Mouse (Mus musculus): Measurements from ENCODE around the gene 1700088E04Rik. TPM values are rescaled to one million over a fixed set of nuclear protein-coding genes. Genes with fewer than 3 reads are reported as not detected.
A peak's percentile ranks its signal among the peaks of the same experiment; 100 is the strongest.

The 1700088E04Rik gene
- polyA plus RNA-seq, 1 experiment from 2014 or later: 8.2 TPM

DNA sequence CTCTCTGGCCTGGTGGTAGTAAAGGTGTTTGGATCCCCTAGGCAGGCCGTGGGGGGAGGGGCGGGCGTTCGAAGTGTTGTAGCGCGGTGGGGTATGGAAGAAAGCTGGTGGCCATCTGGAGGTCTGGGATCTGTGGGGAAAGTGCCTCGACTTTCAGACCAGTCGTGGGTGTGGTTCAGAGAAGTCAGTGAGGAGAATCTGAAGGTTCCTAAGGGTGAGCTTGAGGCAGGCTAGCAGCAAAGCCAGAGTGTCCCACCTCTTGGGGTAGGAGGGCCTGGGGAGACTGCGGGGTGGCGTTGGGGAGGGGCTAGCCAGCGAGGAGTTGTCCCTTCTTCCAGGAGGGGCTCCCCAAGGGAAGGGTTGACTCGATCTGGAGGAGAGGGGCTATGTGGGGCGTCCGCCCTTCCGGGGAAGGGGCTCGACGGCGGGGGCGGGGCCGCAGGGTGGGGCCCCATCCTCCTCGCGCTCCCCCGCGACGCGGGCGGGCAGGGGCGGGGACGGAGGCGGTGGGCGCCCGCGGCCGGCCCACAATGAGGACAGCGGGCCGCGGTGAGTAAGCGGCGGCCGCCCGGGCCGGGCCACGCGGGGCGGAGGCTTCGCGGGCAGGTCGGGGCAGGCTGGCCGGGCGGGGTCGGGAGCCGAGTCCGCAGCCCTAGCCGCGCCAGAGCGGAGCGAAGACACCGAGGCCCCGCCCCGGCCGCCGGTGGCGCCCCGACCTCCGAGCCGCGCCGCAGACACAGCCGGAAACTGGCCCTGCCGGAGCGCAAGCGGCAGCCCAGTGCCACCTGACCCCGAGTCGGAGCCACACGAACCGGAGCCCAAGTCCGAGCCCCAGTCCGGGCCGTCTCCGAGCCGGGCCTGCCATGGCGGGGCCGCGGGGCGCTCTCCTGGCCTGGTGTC, 32.4 kb downstream of the 1700088E04Rik start, which contains the start of gene Micall1:
TSS of gene Micall1 (plus strand) at position 478 of the 900 bp plus-strand sequence.
- Histone ChIP-seq H3K27me3 (replicated peaks; ENCODE audit: low read depth, poor library complexity, severe bottlenecking) (peaks cover 21% of the 10 kb centered on the region), H3K4me3 (peak within 1 kb of the TSS; percentile 85), H3K9me3 (no peaks in the 10 kb centered on the region), H3K36me3 (replicated peaks) (peaks cover 10% of the 10 kb centered on the region), H3K27ac (replicated peaks) (peak within 1 kb of the TSS; percentile 92), H3K4me1 (peaks cover 46% of the 10 kb centered on the region)
- WGBS: under 1% methylated on average over 85 of the region's 85 CpGs
- DNase-seq (ENCODE audit: low spot score): peak; percentile 76

DNA sequence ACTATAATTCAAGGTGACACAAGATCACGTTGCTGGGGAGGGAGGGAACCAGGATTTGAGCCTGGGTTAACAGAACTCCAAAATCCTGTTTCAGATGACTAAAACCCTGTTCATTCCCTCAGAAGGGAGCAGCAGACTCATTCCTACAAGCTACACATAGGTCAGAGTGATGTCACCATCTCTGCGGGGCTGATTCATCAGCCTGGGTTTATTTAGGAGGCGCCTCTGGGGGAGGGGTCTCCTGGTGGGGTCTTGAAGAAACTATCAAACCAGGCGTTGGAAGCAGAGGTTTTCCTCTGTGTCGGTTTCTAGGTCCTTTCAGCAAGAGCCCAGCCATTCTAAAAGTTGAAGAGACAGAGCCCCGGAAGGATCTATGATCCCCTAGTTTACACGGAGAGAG, 33.1 kb downstream of the 1700088E04Rik start:
- Histone ChIP-seq H3K4me3 (peak overlapping the region; percentile 85), H3K9me3 (no peaks in the 10 kb centered on the region), H3K27me3 (replicated peaks; ENCODE audit: low read depth, poor library complexity, severe bottlenecking) (peaks cover 21% of the 10 kb centered on the region), H3K4me1 (peaks cover 46% of the 10 kb centered on the region), H3K27ac (replicated peaks) (peak overlapping the region; percentile 92), H3K36me3 (replicated peaks) (peaks cover 7% of the 10 kb centered on the region)
- 16% methylated on average over 7 of the region's 7 CpGs for WGBS
- no peak for DNase-seq (ENCODE audit: low spot score)

GRCm38 (mm10) chr15:79105804-79106203, 35.2 kb downstream of the 1700088E04Rik start:
- peaks cover 15% of the 10 kb centered on the region for H3K27me3 ChIP-seq (replicated peaks; ENCODE audit: low read depth, poor library complexity, severe bottlenecking)
- 58% methylated on average over 2 of the region's 2 CpGs for WGBS

DNA sequence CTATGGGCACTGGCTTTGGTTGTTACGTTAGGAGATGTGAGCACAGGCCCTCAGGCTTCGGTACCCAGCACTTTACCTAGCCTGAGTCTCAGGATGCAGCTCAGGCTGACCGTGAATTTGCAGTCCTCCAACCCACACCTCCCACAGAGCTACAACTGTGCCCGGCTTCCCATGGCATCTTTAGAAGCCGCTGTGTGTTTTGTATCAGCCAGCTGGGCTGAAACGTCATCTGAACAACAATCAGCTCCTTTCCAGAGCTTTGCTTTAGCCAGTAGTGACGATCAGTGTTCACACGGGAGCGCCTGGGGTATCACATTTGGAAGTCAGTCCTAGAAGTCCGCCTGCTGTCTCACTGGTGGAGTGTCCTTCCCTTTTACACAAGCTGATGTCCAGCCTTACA, 37.8 kb downstream of the 1700088E04Rik start:
- H3K4me1 ChIP-seq: peaks cover 45% of the 10 kb centered on the region
- no peaks in the 10 kb centered on the region for H3K9me3 ChIP-seq
- no peaks in the 10 kb centered on the region for H3K27me3 ChIP-seq (replicated peaks; ENCODE audit: low read depth, poor library complexity, severe bottlenecking)
- no peak overlapping the region for H3K4me3 ChIP-seq
- no peak overlapping the region for H3K27ac ChIP-seq (replicated peaks)
- no peak for DNase-seq (ENCODE audit: low spot score)
- H3K36me3 ChIP-seq (replicated peaks): no peaks in the 10 kb centered on the region
- WGBS: 78% methylated on average over 10 of the region's 10 CpGs

More at GRCm38 (mm10) chr15:79105804-79106203, 35.2 kb downstream of the 1700088E04Rik start:
- Histone ChIP-seq H3K9me3 (no peaks in the 10 kb centered on the region), H3K4me3 (no peak overlapping the region), H3K36me3 (replicated peaks) (no peaks in the 10 kb centered on the region), H3K4me1 (peaks cover 56% of the 10 kb centered on the region), H3K27ac (replicated peaks) (no peak overlapping the region)
- no peak for DNase-seq (ENCODE audit: low spot score)

DNA sequence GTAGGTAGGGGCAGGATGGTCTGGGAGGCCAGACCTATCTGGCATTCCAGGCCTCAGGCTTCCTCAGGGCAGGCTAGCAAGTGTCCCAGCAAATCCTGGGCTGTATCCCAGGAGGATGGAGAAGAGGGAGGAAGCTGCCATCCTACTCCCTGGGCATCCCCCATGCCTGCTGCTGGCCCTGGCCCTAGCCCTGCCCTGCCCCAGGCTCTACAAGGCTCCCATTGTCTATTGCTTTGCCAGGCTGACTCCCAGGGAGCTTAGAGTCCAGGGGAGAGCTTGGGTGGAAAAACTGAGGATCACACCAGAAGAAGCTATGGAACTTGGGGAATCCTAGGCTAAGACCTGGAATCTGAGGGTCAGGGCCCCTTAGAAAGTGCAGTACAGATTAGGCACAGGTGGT, 39.5 kb downstream of the 1700088E04Rik start:
- Histone ChIP-seq H3K27ac (replicated peaks) (peak overlapping the region; percentile 63), H3K27me3 (replicated peaks; ENCODE audit: low read depth, poor library complexity, severe bottlenecking) (no peaks in the 10 kb centered on the region), H3K36me3 (replicated peaks) (peaks cover 2% of the 10 kb centered on the region)

GRCm38 (mm10) chr15:79100391-79100790, 40.7 kb downstream of the 1700088E04Rik start:
- peaks cover 56% of the 10 kb centered on the region for H3K4me1 ChIP-seq
- 88% methylated on average over 4 of the region's 4 CpGs for WGBS
- DNase-seq (ENCODE audit: low spot score): no peak
- H3K9me3 ChIP-seq: no peaks in the 10 kb centered on the region
- H3K36me3 ChIP-seq (replicated peaks): peaks cover 14% of the 10 kb centered on the region
- H3K4me3 ChIP-seq: no peak overlapping the region
- no peaks in the 10 kb centered on the region for H3K27me3 ChIP-seq (replicated peaks; ENCODE audit: low read depth, poor library complexity, severe bottlenecking)
- H3K27ac ChIP-seq (replicated peaks): no peak overlapping the region

More for the DNA sequence above, 39.5 kb downstream of the 1700088E04Rik start:
- Histone ChIP-seq H3K4me1 (peaks cover 49% of the 10 kb centered on the region), H3K4me3 (no peak overlapping the region), H3K9me3 (no peaks in the 10 kb centered on the region)
- DNase-seq (ENCODE audit: low spot score): no peak

- Histone ChIP-seq H3K36me3 (replicated peaks) (peaks cover 23% of the 10 kb centered on the region), H3K27ac (replicated peaks) (no peak overlapping the region; the same call in 1 of the 2 replicates), H3K4me1 (peaks cover 56% of the 10 kb centered on the region), H3K9me3 (no peaks in the 10 kb centered on the region), H3K4me3 (no peak overlapping the region), H3K27me3 (replicated peaks; ENCODE audit: low read depth, poor library complexity, severe bottlenecking) (no peaks in the 10 kb centered on the region)
- DNase-seq (ENCODE audit: low spot score): no peak
- WGBS: 58% methylated on average over 4 of the region's 4 CpGs
Observed at GRCm38 (mm10) chr15:79099456-79099855, 41.6 kb downstream of the 1700088E04Rik start.

DNA sequence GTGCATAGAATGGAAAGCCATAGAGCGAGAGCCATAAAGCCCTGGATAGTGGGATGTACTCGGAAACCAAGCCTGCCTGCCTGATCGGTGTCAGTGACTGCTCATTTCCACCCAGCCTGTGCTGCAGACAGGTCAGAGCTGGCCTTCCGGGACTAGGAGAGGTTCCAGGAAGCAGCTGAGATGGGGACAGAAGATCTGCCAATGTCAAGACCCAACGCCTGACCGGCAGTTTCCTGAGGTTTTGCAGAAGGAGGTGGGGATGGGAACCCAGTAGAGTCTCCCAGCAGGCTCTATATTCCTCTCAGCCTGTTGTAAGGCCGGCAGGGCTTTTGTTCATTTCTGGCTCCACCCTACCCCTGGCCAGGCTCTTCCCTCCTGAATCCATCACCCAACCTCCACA, 42.2 kb downstream of the 1700088E04Rik start:
- no peak for DNase-seq (ENCODE audit: low spot score)
- H3K9me3 ChIP-seq: no peaks in the 10 kb centered on the region
- no peaks in the 10 kb centered on the region for H3K27me3 ChIP-seq (replicated peaks; ENCODE audit: low read depth, poor library complexity, severe bottlenecking)
- no peak overlapping the region for H3K27ac ChIP-seq (replicated peaks)
- peaks cover 29% of the 10 kb centered on the region for H3K36me3 ChIP-seq (replicated peaks)
- H3K4me1 ChIP-seq: peaks cover 56% of the 10 kb centered on the region
- WGBS: 57% methylated on average over 7 of the region's 7 CpGs
- H3K4me3 ChIP-seq: no peak overlapping the region

GRCm38 (mm10) chr15:79098220-79098619, 42.8 kb downstream of the 1700088E04Rik start:
- Histone ChIP-seq H3K4me1 (peaks cover 56% of the 10 kb centered on the region), H3K9me3 (no peaks in the 10 kb centered on the region), H3K36me3 (replicated peaks) (peaks cover 35% of the 10 kb centered on the region), H3K27ac (replicated peaks) (peak overlapping the region; percentile 59; the same call in 1 of the 2 replicates), H3K4me3 (no peak overlapping the region), H3K27me3 (replicated peaks; ENCODE audit: low read depth, poor library complexity, severe bottlenecking) (no peaks in the 10 kb centered on the region)
- DNase-seq (ENCODE audit: low spot score): no peak
- 67% methylated on average over 5 of the region's 5 CpGs for WGBS

DNA sequence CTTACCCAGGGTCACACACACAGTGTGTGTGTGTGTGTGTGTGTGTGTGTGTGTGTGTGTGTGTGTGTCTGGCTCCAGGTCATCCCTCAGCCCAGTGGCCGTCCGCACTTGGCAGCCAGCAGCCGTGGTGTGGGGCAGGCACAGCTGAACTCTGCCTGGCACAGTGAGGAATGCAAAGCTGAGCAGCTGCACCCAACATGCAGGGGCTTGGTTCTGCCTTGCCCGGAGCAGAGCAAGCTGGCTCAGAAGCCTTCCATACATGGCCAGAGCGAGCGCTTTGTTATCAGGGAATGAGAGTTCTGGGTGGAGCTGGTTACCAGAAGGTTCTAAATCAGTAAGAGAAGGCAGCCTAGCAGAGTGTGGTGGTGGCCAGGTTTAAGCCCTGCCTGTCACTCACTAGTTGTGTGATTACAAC, 43.4 kb downstream of the 1700088E04Rik start:
- H3K4me1 ChIP-seq: peaks cover 56% of the 10 kb centered on the region
- peak; percentile 30 for DNase-seq (ENCODE audit: low spot score)
- WGBS: 67% methylated on average over 6 of the region's 6 CpGs
- H3K27ac ChIP-seq (replicated peaks): peak overlapping the region; percentile 59
- peaks cover 41% of the 10 kb centered on the region for H3K36me3 ChIP-seq (replicated peaks)
- H3K4me3 ChIP-seq: 0 out of 2 replicates have a peak overlapping the region, but pooled peaks have one; percentile 16
- H3K9me3 ChIP-seq: no peaks in the 10 kb centered on the region
- no peaks in the 10 kb centered on the region for H3K27me3 ChIP-seq (replicated peaks; ENCODE audit: low read depth, poor library complexity, severe bottlenecking)

DNA sequence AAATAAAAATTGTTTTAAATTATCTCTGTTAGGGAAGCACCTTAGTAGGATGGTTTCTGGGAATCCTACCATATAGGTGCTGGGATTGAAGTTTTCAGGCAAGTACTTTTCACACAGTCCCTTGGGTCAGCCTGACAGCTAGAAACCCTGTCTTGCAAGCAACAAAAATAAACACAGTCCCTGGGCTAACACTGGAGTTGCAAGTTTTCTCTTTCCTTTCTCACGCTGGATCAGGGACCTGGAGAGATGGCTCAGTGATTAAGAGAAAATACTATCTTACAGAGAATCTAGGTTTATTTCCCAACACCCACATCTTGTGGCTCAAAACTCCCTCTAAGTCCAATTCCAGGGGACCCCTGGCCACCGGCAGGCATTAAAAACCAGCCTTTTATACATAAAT, 43.9 kb downstream of the 1700088E04Rik start:
- H3K9me3 ChIP-seq: no peaks in the 10 kb centered on the region
- peak overlapping the region; percentile 59; the same call in 1 of the 2 replicates for H3K27ac ChIP-seq (replicated peaks)
- WGBS: 40% methylated on average over 2 of the region's 2 CpGs
- H3K27me3 ChIP-seq (replicated peaks; ENCODE audit: low read depth, poor library complexity, severe bottlenecking): no peaks in the 10 kb centered on the region
- peaks cover 46% of the 10 kb centered on the region for H3K36me3 ChIP-seq (replicated peaks)
- peaks cover 54% of the 10 kb centered on the region for H3K4me1 ChIP-seq
- DNase-seq (ENCODE audit: low spot score): no peak
- H3K4me3 ChIP-seq: 0 out of 2 replicates have a peak overlapping the region, but pooled peaks have one; percentile 16

- no peak overlapping the region for H3K27ac ChIP-seq (replicated peaks)
- H3K9me3 ChIP-seq: no peaks in the 10 kb centered on the region
- no peaks in the 10 kb centered on the region for H3K27me3 ChIP-seq (replicated peaks; ENCODE audit: low read depth, poor library complexity, severe bottlenecking)
- H3K36me3 ChIP-seq (replicated peaks): peaks cover 52% of the 10 kb centered on the region
- no peak overlapping the region for H3K4me3 ChIP-seq
- H3K4me1 ChIP-seq: peaks cover 48% of the 10 kb centered on the region
- DNase-seq (ENCODE audit: low spot score): no peak
- WGBS: 70% methylated on average over 3 of the region's 3 CpGs
Observed at GRCm38 (mm10) chr15:79096556-79096955, 44.5 kb downstream of the 1700088E04Rik start.

- Histone ChIP-seq H3K4me3 (no peak overlapping the region), H3K4me1 (peaks cover 40% of the 10 kb centered on the region), H3K9me3 (no peaks in the 10 kb centered on the region), H3K27ac (replicated peaks) (no peak overlapping the region), H3K36me3 (replicated peaks) (peaks cover 63% of the 10 kb centered on the region), H3K27me3 (replicated peaks; ENCODE audit: low read depth, poor library complexity, severe bottlenecking) (no peaks in the 10 kb centered on the region)
- DNase-seq (ENCODE audit: low spot score): no peak
- 91% methylated on average over 5 of the region's 5 CpGs for WGBS
Observed at GRCm38 (mm10) chr15:79095483-79095882, 45.6 kb downstream of the 1700088E04Rik start.
